Mouse (Mus musculus) limb, embryonic 10.5 days (tissue): ENCODE results near the gene Auh. TPM values are rescaled to one million over a fixed set of nuclear protein-coding genes. Genes with fewer than 3 reads are reported as not detected.

Experiments used
- DNase-seq: peaks from one replicate; pipeline ENCODE4 v3.0.0-alpha.2; 2017; ENCODE audit warnings: low spot score
- H3K27ac ChIP-seq: fragments of 300-500 bp; sonication (generic); 2 replicates; pipeline ENCODE4 v1.5.1; 2016; ENCODE audit warnings: mild to moderate bottlenecking
- H3K27me3 ChIP-seq: fragments of 300-500 bp; sonication (generic); 2 replicates; pipeline ENCODE4 v1.6.1; 2016; ENCODE audit warnings: low read depth, mild to moderate bottlenecking; ENCODE audit not compliant: poor library complexity, severe bottlenecking
- H3K36me3 ChIP-seq: fragments of 300-500 bp; sonication (generic); 2 replicates; pipeline ENCODE4 v1.6.1; 2016; ENCODE audit warnings: mild to moderate bottlenecking, moderate library complexity
- H3K4me1 ChIP-seq: fragments of 300-500 bp; sonication (generic); 2 replicates; pipeline ENCODE4 v1.6.1; 2016
- H3K4me3 ChIP-seq: fragments of 300-500 bp; sonication (generic); 2 replicates; pipeline ENCODE4 v1.5.1; 2016; ENCODE audit warnings: mild to moderate bottlenecking, moderate library complexity
- H3K9me3 ChIP-seq: fragments of 300-500 bp; sonication (generic); replicated peaks from 2 replicates; pipeline ENCODE4 v1.6.1; 2016; ENCODE audit warnings: mild to moderate bottlenecking
- WGBS: fragments of 180-500 bp; shearing (Covaris S2); methylation state at CpG from one replicate; pipeline ENCODE4 v1.1.7; 2016; 5-methylcytosine and 5-hydroxymethylcytosine counted together
- polyA plus RNA-seq: library from polyadenylated mRNA; unstranded; fragments of >200 nt; fragmentation: Nextera tagmentation; extraction: Ambion mirVana; gene quantifications from 2 replicates; pipeline ENCODE4 v1.2.1, GENCODE M21; 2016

Auh gene
- polyA plus RNA-seq, 1 experiment from 2014 or later: 35.0 TPM

- Histone ChIP-seq H3K27me3 (no peaks in the 10 kb centered on the region), H3K4me1 (peaks cover 70% of the 10 kb centered on the region), H3K4me3 (no peak overlapping the region), H3K9me3 (no peaks in the 10 kb centered on the region), H3K36me3 (no peaks in the 10 kb centered on the region), H3K27ac (peak overlapping the region; percentile 77)
- 40% methylated on average over 22 of the region's 23 CpGs for WGBS
- peak; percentile 63 for DNase-seq
These were observed 107.0 kb downstream of the Auh start for GRCm38 (mm10) chr13:52822165-52823149.

- H3K27ac ChIP-seq: peak overlapping the region; percentile 77
- no peak for DNase-seq
- no peaks in the 10 kb centered on the region for H3K9me3 ChIP-seq
- peaks cover 78% of the 10 kb centered on the region for H3K4me1 ChIP-seq
- WGBS: 50% methylated on average over 9 of the region's 9 CpGs
- no peak overlapping the region for H3K4me3 ChIP-seq
- no peaks in the 10 kb centered on the region for H3K36me3 ChIP-seq
- no peaks in the 10 kb centered on the region for H3K27me3 ChIP-seq
These were observed 107.9 kb downstream of the Auh start for GRCm38 (mm10) chr13:52821571-52821970.

GRCm38 (mm10) chr13:52819901-52820300 is 109.6 kb downstream of the Auh start:
- no peak for DNase-seq
- H3K4me1 ChIP-seq: peaks cover 78% of the 10 kb centered on the region
- H3K4me3 ChIP-seq: no peak overlapping the region
- no peaks in the 10 kb centered on the region for H3K36me3 ChIP-seq
- H3K9me3 ChIP-seq: no peaks in the 10 kb centered on the region
- H3K27ac ChIP-seq: no peak overlapping the region
- no peaks in the 10 kb centered on the region for H3K27me3 ChIP-seq
- 83% methylated on average over 4 of the region's 4 CpGs for WGBS

GRCm38 (mm10) chr13:52818760-52819159 is 110.7 kb downstream of the Auh start:
- Histone ChIP-seq H3K36me3 (no peaks in the 10 kb centered on the region), H3K27ac (peak overlapping the region; percentile 66), H3K27me3 (no peaks in the 10 kb centered on the region), H3K4me3 (no peak overlapping the region), H3K9me3 (no peaks in the 10 kb centered on the region), H3K4me1 (peaks cover 70% of the 10 kb centered on the region)
- no peak for DNase-seq
- WGBS: 20% methylated on average over 3 of the region's 3 CpGs

GRCm38 (mm10) chr13:52817991-52818491 is 111.4 kb downstream of the Auh start:
- Histone ChIP-seq H3K27ac (peak overlapping the region; percentile 66; the same call in 1 of the 2 replicates), H3K27me3 (no peaks in the 10 kb centered on the region), H3K4me1 (peaks cover 70% of the 10 kb centered on the region), H3K9me3 (no peaks in the 10 kb centered on the region), H3K36me3 (no peaks in the 10 kb centered on the region), H3K4me3 (no peak overlapping the region)
- no peak for DNase-seq
- WGBS: 48% methylated on average over 6 of the region's 6 CpGs

- 88% methylated on average over 3 of the region's 3 CpGs for WGBS
- H3K4me3 ChIP-seq: no peak overlapping the region
These were observed 115.7 kb downstream of the Auh start for GRCm38 (mm10) chr13:52813750-52814149.

GRCm38 (mm10) chr13:52812549-52813515 is 116.6 kb downstream of the Auh start:
- 71% methylated on average over 16 of the region's 16 CpGs for WGBS
- no peak overlapping the region for H3K27ac ChIP-seq
- H3K27me3 ChIP-seq: no peaks in the 10 kb centered on the region
- no peak overlapping the region for H3K4me3 ChIP-seq
- DNase-seq: no peak
- H3K4me1 ChIP-seq: peaks cover 32% of the 10 kb centered on the region
- H3K9me3 ChIP-seq: no peaks in the 10 kb centered on the region
- H3K36me3 ChIP-seq: no peaks in the 10 kb centered on the region

More at GRCm38 (mm10) chr13:52813750-52814149, 115.7 kb downstream of the Auh start:
- H3K27ac ChIP-seq: no peak overlapping the region
- H3K27me3 ChIP-seq: no peaks in the 10 kb centered on the region
- no peak for DNase-seq
- H3K9me3 ChIP-seq: no peaks in the 10 kb centered on the region
- no peaks in the 10 kb centered on the region for H3K36me3 ChIP-seq
- peaks cover 41% of the 10 kb centered on the region for H3K4me1 ChIP-seq

- WGBS: 89% methylated on average over 11 of the region's 11 CpGs
- peak overlapping the region; percentile 47; the same call in 1 of the 2 replicates for H3K27ac ChIP-seq
These were observed 121.8 kb downstream of the Auh start for GRCm38 (mm10) chr13:52807722-52808121.

GRCm38 (mm10) chr13:52806029-52806428 is 123.5 kb downstream of the Auh start:
- Histone ChIP-seq H3K27me3 (no peaks in the 10 kb centered on the region), H3K9me3 (no peaks in the 10 kb centered on the region), H3K4me3 (no peak overlapping the region), H3K27ac (peak overlapping the region; percentile 47), H3K4me1 (peaks cover 46% of the 10 kb centered on the region), H3K36me3 (no peaks in the 10 kb centered on the region)
- DNase-seq: no peak
- WGBS: 67% methylated on average over 4 of the region's 4 CpGs

More at GRCm38 (mm10) chr13:52807722-52808121, 121.8 kb downstream of the Auh start:
- no peak for DNase-seq
- Histone ChIP-seq H3K36me3 (no peaks in the 10 kb centered on the region), H3K9me3 (no peaks in the 10 kb centered on the region), H3K27me3 (no peaks in the 10 kb centered on the region), H3K4me1 (peaks cover 51% of the 10 kb centered on the region), H3K4me3 (no peak overlapping the region)

GRCm38 (mm10) chr13:52805581-52805980 is 123.9 kb downstream of the Auh start:
- H3K36me3 ChIP-seq: no peaks in the 10 kb centered on the region
- H3K27ac ChIP-seq: peak overlapping the region; percentile 47
- DNase-seq: no peak
- WGBS: 31% methylated on average over 6 of the region's 6 CpGs
- H3K4me3 ChIP-seq: no peak overlapping the region
- H3K4me1 ChIP-seq: peaks cover 49% of the 10 kb centered on the region
- no peaks in the 10 kb centered on the region for H3K27me3 ChIP-seq
- H3K9me3 ChIP-seq: no peaks in the 10 kb centered on the region

GRCm38 (mm10) chr13:52802482-52802881 is 127.0 kb downstream of the Auh start:
- no peak for DNase-seq
- H3K36me3 ChIP-seq: no peaks in the 10 kb centered on the region

GRCm38 (mm10) chr13:52800687-52801341 is 128.7 kb downstream of the Auh start:
- no peak for DNase-seq
- no peak overlapping the region for H3K4me3 ChIP-seq
- H3K9me3 ChIP-seq: no peaks in the 10 kb centered on the region
- 38% methylated on average over 4 of the region's 4 CpGs for WGBS
- H3K27ac ChIP-seq: no peak overlapping the region
- peaks cover 46% of the 10 kb centered on the region for H3K4me1 ChIP-seq
- no peaks in the 10 kb centered on the region for H3K36me3 ChIP-seq
- H3K27me3 ChIP-seq: no peaks in the 10 kb centered on the region

More at GRCm38 (mm10) chr13:52802482-52802881, 127.0 kb downstream of the Auh start:
- Histone ChIP-seq H3K9me3 (no peaks in the 10 kb centered on the region), H3K4me1 (peaks cover 57% of the 10 kb centered on the region), H3K4me3 (no peak overlapping the region), H3K27ac (0 out of 2 replicates have a peak overlapping the region, but pooled peaks have one; percentile 26), H3K27me3 (no peaks in the 10 kb centered on the region)
- 72% methylated on average over 4 of the region's 4 CpGs for WGBS
